ENCODE assay signal across 8 mouse cellular contexts in the genomic region with DNA sequence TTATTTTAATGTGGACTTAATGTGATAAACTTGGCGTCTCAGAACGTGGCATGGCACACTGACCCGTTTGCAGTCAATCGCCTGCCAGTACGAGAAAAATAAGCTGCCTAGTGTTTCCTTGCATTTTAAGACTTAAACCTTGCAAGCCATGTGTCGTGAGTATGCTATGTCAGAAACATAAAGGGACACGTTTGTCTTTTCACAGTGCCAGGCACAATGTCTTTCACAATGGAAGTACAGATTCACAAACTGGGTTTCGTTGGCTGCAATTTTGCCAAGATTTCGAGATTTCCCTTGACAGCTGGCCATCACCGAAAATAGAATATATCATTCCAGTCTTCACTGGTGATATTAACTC. TPM values are rescaled to one million over a fixed set of nuclear protein-coding genes. Genes with fewer than 3 reads are reported as not detected.
DNase-seq lines count a peak whose midpoint lies in the region; ATAC-seq and TF ChIP-seq lines count a peak whose summit lies in the region.

No protein-coding gene starts in this region.

- peaks cover 29% of the 10 kb centered on the region for H3K4me1 ChIP-seq in hindbrain, embryonic 15.5 days (replicated peaks)
- peaks cover 19% of the 10 kb centered on the region for H3K4me1 ChIP-seq in midbrain, embryonic 16.5 days (ENCODE audit: control insufficient read depth, insufficient read depth, low read length)

- 18% methylated on average over 10 of the region's 10 CpGs for WGBS in hindbrain, embryonic 15.5 days
- 18% methylated on average over 10 of the region's 10 CpGs for WGBS in midbrain, embryonic 16.5 days

- ATAC-seq in hindbrain, embryonic 15.5 days (ENCODE audit: low FRiP score, low read depth): no peak
- no peak for ATAC-seq in midbrain, embryonic 16.5 days
- no peak for ATAC-seq in activated CD4-positive, CD25-positive, alpha-beta regulatory T cell, adult 4 months

- no peaks in the 10 kb centered on the region for H3K27me3 ChIP-seq in hindbrain, embryonic 15.5 days
- H3K27me3 ChIP-seq in midbrain, embryonic 16.5 days (ENCODE audit: control insufficient read depth, insufficient read depth, low read depth, low read length): no peaks in the 10 kb centered on the region

- peak overlapping the region; percentile 77 for H3K9ac ChIP-seq in hindbrain, embryonic 15.5 days
- H3K9ac ChIP-seq in midbrain, embryonic 16.5 days (ENCODE audit: low read depth, low read length): peak overlapping the region; percentile 97

- peak overlapping the region; percentile 66 for H3K4me2 ChIP-seq in hindbrain, embryonic 15.5 days
- peak overlapping the region; percentile 74 for H3K4me2 ChIP-seq in midbrain, embryonic 16.5 days (ENCODE audit: low read length)

- peak overlapping the region; percentile 63 for H3K4me3 ChIP-seq in layer of hippocampus, adult 2 months
- H3K4me3 ChIP-seq in hindbrain, embryonic 15.5 days: peak overlapping the region; percentile 70
- peak overlapping the region; percentile 86 for H3K4me3 ChIP-seq in midbrain, embryonic 16.5 days (ENCODE audit: low read depth, low read length)

- DNase-seq in layer of hippocampus, adult 2 months (ENCODE audit: low spot score in 2 of 2): no peak
- DNase-seq in layer of hippocampus, adult 18-20 months (ENCODE audit: low spot score in 2 of 2): no peak
- DNase-seq in c-Kit-positive CD71-positive TER-119-positive erythroid progenitor cells, embryonic 14.5 days (ENCODE audit: low spot score): peak; percentile 36
- DNase-seq in cerebellum, adult 9-11 months: no peak
- no peak for DNase-seq in retina, embryonic 14.5 days (ENCODE audit: low spot score)

- no peaks in the 10 kb centered on the region for H3K36me3 ChIP-seq in hindbrain, embryonic 15.5 days
- no peaks in the 10 kb centered on the region for H3K36me3 ChIP-seq in midbrain, embryonic 16.5 days (ENCODE audit: control insufficient read depth, insufficient read depth, low read length)

- peak overlapping the region; percentile 92 for H3K27ac ChIP-seq in layer of hippocampus, adult 2 months
- H3K27ac ChIP-seq in hindbrain, embryonic 15.5 days (replicated peaks): peak overlapping the region; percentile 86
- peak overlapping the region; percentile 90 for H3K27ac ChIP-seq in midbrain, embryonic 16.5 days (ENCODE audit: low read length)

- no peaks in the 10 kb centered on the region for H3K9me3 ChIP-seq in hindbrain, embryonic 15.5 days
- H3K9me3 ChIP-seq in midbrain, embryonic 16.5 days (replicated peaks; ENCODE audit: control insufficient read depth, low read length, poor library complexity, severe bottlenecking): no peaks in the 10 kb centered on the region

- no peak for TF ChIP-seq CTCF in layer of hippocampus, adult 2 months (conservative IDR thresholded peaks at IDR 0.05)

RNA-seq across cellular contexts. Expression of gene BC004004, which starts 0.7 kb away (rescaled TPM):
- total RNA-seq in layer of hippocampus, adult 2 months (2021): 10 to 100 TPM; 78.9 to 81.5 TPM
- 10 to 100 TPM; 84.9 to 94.4 TPM for total RNA-seq in layer of hippocampus, adult 18-20 months (2021)
- polyA plus RNA-seq in hindbrain, embryonic 15.5 days (2015; fragmentation: Nextera tagmentation; extraction: Ambion mirVana): 112 and 121 TPM in 2 replicates
- polyA plus RNA-seq in midbrain, embryonic 16.5 days (2015; fragmentation: Nextera tagmentation; extraction: Ambion mirVana): 125 TPM in 2 replicates
- 100 to 1,000 TPM; 125 to 132 TPM for polyA plus RNA-seq in activated CD4-positive, CD25-positive, alpha-beta regulatory T cell, adult 4 months (2017; shearing (Covaris generic))

RNA-seq across cellular contexts. Expression of gene Ppil1, which starts 5.3 kb away (rescaled TPM):
- 10 to 100 TPM; 14.8 to 16.2 TPM for total RNA-seq in layer of hippocampus, adult 2 months (2021)
- total RNA-seq in layer of hippocampus, adult 18-20 months (2021): 10 to 100 TPM; 16.2 to 18.4 TPM
- 105 and 108 TPM in 2 replicates for polyA plus RNA-seq in hindbrain, embryonic 15.5 days (2015; fragmentation: Nextera tagmentation; extraction: Ambion mirVana)
- 106 and 107 TPM in 2 replicates for polyA plus RNA-seq in midbrain, embryonic 16.5 days (2015; fragmentation: Nextera tagmentation; extraction: Ambion mirVana)
- polyA plus RNA-seq in activated CD4-positive, CD25-positive, alpha-beta regulatory T cell, adult 4 months (2017; shearing (Covaris generic)): 10 to 100 TPM; 53.8 to 82.0 TPM

RNA-seq across cellular contexts. Expression of gene Cpne5, which starts 31.4 kb away (rescaled TPM):
- 10 to 100 TPM; 34.0 to 36.3 TPM for total RNA-seq in layer of hippocampus, adult 2 months (2021)
- total RNA-seq in layer of hippocampus, adult 18-20 months (2021): 10 to 100 TPM; 37.5 to 37.8 TPM
- 41.1 and 42.6 TPM in 2 replicates for polyA plus RNA-seq in hindbrain, embryonic 15.5 days (2015; fragmentation: Nextera tagmentation; extraction: Ambion mirVana)
- 43.6 and 55.8 TPM in 2 replicates for polyA plus RNA-seq in midbrain, embryonic 16.5 days (2015; fragmentation: Nextera tagmentation; extraction: Ambion mirVana)
- polyA plus RNA-seq in activated CD4-positive, CD25-positive, alpha-beta regulatory T cell, adult 4 months (2017; shearing (Covaris generic)): 1 to 10 TPM; 1.5 to 1.6 TPM

RNA-seq across cellular contexts. Expression of gene Pi16, which starts 48.2 kb away (rescaled TPM):
- 1 to 10 TPM in 1 of 2 experiments, under 1 TPM in 1; 0.74 to 1.1 TPM for total RNA-seq in layer of hippocampus, adult 2 months (2021)
- total RNA-seq in layer of hippocampus, adult 18-20 months (2021): 1 to 10 TPM in 1 of 2 experiments, under 1 TPM in 1; 0.92 to 1.3 TPM
- 2.1 and 2.3 TPM in 2 replicates for polyA plus RNA-seq in hindbrain, embryonic 15.5 days (2015; fragmentation: Nextera tagmentation; extraction: Ambion mirVana)
- 3.3 and 4.4 TPM in 2 replicates for polyA plus RNA-seq in midbrain, embryonic 16.5 days (2015; fragmentation: Nextera tagmentation; extraction: Ambion mirVana)
- polyA plus RNA-seq in activated CD4-positive, CD25-positive, alpha-beta regulatory T cell, adult 4 months (2017; shearing (Covaris generic)): under 1 TPM; 0.38 to 0.49 TPM

Comparison
In these comparisons a context has a peak if more than half of its experiments do, and no peak if none do; other contexts are left out.
1. RNA of gene Cpne5, which starts 31.4 kb away (polyA plus RNA-seq): 43.6 to 55.8 TPM in midbrain, embryonic 16.5 days and 41.1 to 42.6 TPM in hindbrain, embryonic 15.5 days; 1.5 to 1.6 TPM in activated CD4-positive, CD25-positive, alpha-beta regulatory T cell, adult 4 months; every median in the first group is over 10 times any median in the second.
2. Peak in every context shown above with its lines, with median percentiles within 50 percentile points of each other: H3K27ac ChIP-seq and H3K4me3 ChIP-seq.